Mouse (Mus musculus) G1E (cell line): ENCODE measurements around the gene Epsti1.

Source experiments
- CTCF ChIP-seq: IDR thresholded peaks from 2 replicates; pipeline ENCODE4 v1.5.1; 2012; ENCODE audit warnings: low read depth, low read length, inconsistent platforms, mixed read lengths
- TAL1 ChIP-seq: conservative IDR thresholded peaks from 2 replicates; pipeline ENCODE4 v1.6.1; 2012; ENCODE audit warnings: low read depth, low read length, inconsistent platforms, mixed read lengths

DNA sequence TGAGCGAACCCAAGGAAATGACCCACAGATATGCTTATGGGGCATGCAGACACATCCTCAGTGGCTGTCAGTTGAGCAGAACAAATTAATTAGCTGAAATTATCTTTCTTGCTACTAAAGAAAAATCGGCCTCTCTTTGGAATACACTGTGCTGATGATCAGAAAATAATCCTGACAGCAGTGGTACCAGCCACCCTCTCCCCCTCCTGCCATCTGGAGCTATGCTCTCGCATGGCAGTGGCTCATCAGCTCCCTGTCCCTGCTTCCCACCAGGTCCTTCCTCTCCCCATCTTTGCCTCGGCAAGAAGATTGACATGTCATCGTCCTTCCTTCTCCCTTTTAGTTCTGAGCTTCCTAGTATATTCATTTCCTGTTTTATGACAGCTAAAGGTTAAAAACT, 77.5 kb downstream of the Epsti1 start:
- TF ChIP-seq CTCF: no peak
- no peak for TF ChIP-seq TAL1
